Mouse (Mus musculus): ENCODE measurements at regions not wholly inside any gene's neighbourhood (a gene's known extent, or its start where the extent isn't known, plus 50 kb on each side); places are given as distances from the start of the nearest gene placed in this dataset.

- TF ChIP-seq POLR2A (IDR thresholded peaks at IDR 0.05; ENCODE audit: extremely low read depth, insufficient read depth, low read length) (no peak), CTCF (IDR thresholded peaks at IDR 0.05; ENCODE audit: low read depth, low read length) (no peak)
- Histone ChIP-seq H3K79me2 (ENCODE audit: control insufficient read depth, insufficient read depth, low read length) (no peaks in the 10 kb centered on the region), H3K27ac (replicated peaks; ENCODE audit: insufficient read depth, low read depth, low read length) (no peak overlapping the region), H3K36me3 (ENCODE audit: control insufficient read depth, insufficient read depth, low read length) (no peaks in the 10 kb centered on the region), H3K9ac (ENCODE audit: low read depth, low read length) (no peak overlapping the region), H3K4me3 (ENCODE audit: insufficient read depth, low read depth, low read length) (no peak overlapping the region), H3K27me3 (ENCODE audit: control insufficient read depth, insufficient read depth, low read length) (no peaks in the 10 kb centered on the region), H3K4me1 (ENCODE audit: control insufficient read depth, insufficient read depth, low read length) (no peaks in the 10 kb centered on the region)
- WGBS, result 85% methylated on average over 8 of the region's 8 CpGs
- DNase-seq (ENCODE audit: extremely low read depth, low read depth, low spot score), result no peak
These were observed 217.9 kb upstream of the Veph1 start for GRCm38 (mm10) chr3:66514587-66514986.

- no peak overlapping the region for H3K9ac ChIP-seq (ENCODE audit: low read depth, low read length)
- no peak for DNase-seq (ENCODE audit: extremely low read depth, low read depth, low spot score)
- no peaks in the 10 kb centered on the region for H3K27me3 ChIP-seq (ENCODE audit: control insufficient read depth, insufficient read depth, low read length)
- no peaks in the 10 kb centered on the region for H3K4me1 ChIP-seq (ENCODE audit: control insufficient read depth, insufficient read depth, low read length)
- no peak overlapping the region for H3K4me3 ChIP-seq (ENCODE audit: insufficient read depth, low read depth, low read length)
- TF ChIP-seq CTCF (IDR thresholded peaks at IDR 0.05; ENCODE audit: low read depth, low read length) (no peak), POLR2A (IDR thresholded peaks at IDR 0.05; ENCODE audit: extremely low read depth, insufficient read depth, low read length) (no peak)
- no peaks in the 10 kb centered on the region for H3K36me3 ChIP-seq (ENCODE audit: control insufficient read depth, insufficient read depth, low read length)
- H3K27ac ChIP-seq (replicated peaks; ENCODE audit: insufficient read depth, low read depth, low read length), result no peak overlapping the region
- WGBS, result 86% methylated on average over 1 of the region's 1 CpGs
- no peaks in the 10 kb centered on the region for H3K79me2 ChIP-seq (ENCODE audit: control insufficient read depth, insufficient read depth, low read length)
These were observed 215.8 kb upstream of the Veph1 start for GRCm38 (mm10) chr3:66512408-66512807.

GRCm38 (mm10) chr3:66510455-66510854 lies 213.8 kb upstream of the Veph1 start:
- DNase-seq (ENCODE audit: extremely low read depth, low read depth, low spot score), result no peak
- WGBS, result 83% methylated on average over 4 of the region's 4 CpGs
- Histone ChIP-seq H3K79me2 (ENCODE audit: control insufficient read depth, insufficient read depth, low read length) (no peaks in the 10 kb centered on the region), H3K27me3 (ENCODE audit: control insufficient read depth, insufficient read depth, low read length) (no peaks in the 10 kb centered on the region), H3K27ac (replicated peaks; ENCODE audit: insufficient read depth, low read depth, low read length) (no peak overlapping the region), H3K4me1 (ENCODE audit: control insufficient read depth, insufficient read depth, low read length) (no peaks in the 10 kb centered on the region), H3K9ac (ENCODE audit: low read depth, low read length) (no peak overlapping the region), H3K4me3 (ENCODE audit: insufficient read depth, low read depth, low read length) (no peak overlapping the region), H3K36me3 (ENCODE audit: control insufficient read depth, insufficient read depth, low read length) (no peaks in the 10 kb centered on the region)
- no peak for TF ChIP-seq POLR2A (IDR thresholded peaks at IDR 0.05; ENCODE audit: extremely low read depth, insufficient read depth, low read length)
- TF ChIP-seq CTCF (IDR thresholded peaks at IDR 0.05; ENCODE audit: low read depth, low read length), result no peak

GRCm38 (mm10) chr3:66506125-66506524 lies 209.5 kb upstream of the Veph1 start:
- TF ChIP-seq POLR2A (IDR thresholded peaks at IDR 0.05; ENCODE audit: extremely low read depth, insufficient read depth, low read length) (no peak), CTCF (IDR thresholded peaks at IDR 0.05; ENCODE audit: low read depth, low read length) (no peak)
- H3K4me1 ChIP-seq (ENCODE audit: control insufficient read depth, insufficient read depth, low read length), result no peaks in the 10 kb centered on the region
- no peak overlapping the region for H3K9ac ChIP-seq (ENCODE audit: low read depth, low read length)
- no peaks in the 10 kb centered on the region for H3K79me2 ChIP-seq (ENCODE audit: control insufficient read depth, insufficient read depth, low read length)
- H3K36me3 ChIP-seq (ENCODE audit: control insufficient read depth, insufficient read depth, low read length), result no peaks in the 10 kb centered on the region
- no peaks in the 10 kb centered on the region for H3K27me3 ChIP-seq (ENCODE audit: control insufficient read depth, insufficient read depth, low read length)
- H3K27ac ChIP-seq (replicated peaks; ENCODE audit: insufficient read depth, low read depth, low read length), result no peak overlapping the region
- no peak overlapping the region for H3K4me3 ChIP-seq (ENCODE audit: insufficient read depth, low read depth, low read length)
- DNase-seq (ENCODE audit: extremely low read depth, low read depth, low spot score), result no peak

GRCm38 (mm10) chr3:66505476-66506076 lies 208.9 kb upstream of the Veph1 start:
- Histone ChIP-seq H3K27me3 (ENCODE audit: control insufficient read depth, insufficient read depth, low read length) (no peaks in the 10 kb centered on the region), H3K36me3 (ENCODE audit: control insufficient read depth, insufficient read depth, low read length) (no peaks in the 10 kb centered on the region), H3K9ac (ENCODE audit: low read depth, low read length) (no peak overlapping the region), H3K79me2 (ENCODE audit: control insufficient read depth, insufficient read depth, low read length) (no peaks in the 10 kb centered on the region), H3K27ac (replicated peaks; ENCODE audit: insufficient read depth, low read depth, low read length) (no peak overlapping the region), H3K4me3 (ENCODE audit: insufficient read depth, low read depth, low read length) (no peak overlapping the region), H3K4me1 (ENCODE audit: control insufficient read depth, insufficient read depth, low read length) (no peaks in the 10 kb centered on the region)
- 74% methylated on average over 6 of the region's 6 CpGs for WGBS
- DNase-seq (ENCODE audit: extremely low read depth, low read depth, low spot score), result no peak
- TF ChIP-seq CTCF (IDR thresholded peaks at IDR 0.05; ENCODE audit: low read depth, low read length), result no peak
- no peak for TF ChIP-seq POLR2A (IDR thresholded peaks at IDR 0.05; ENCODE audit: extremely low read depth, insufficient read depth, low read length)

- no peaks in the 10 kb centered on the region for H3K4me1 ChIP-seq (ENCODE audit: control insufficient read depth, insufficient read depth, low read length)
- H3K79me2 ChIP-seq (ENCODE audit: control insufficient read depth, insufficient read depth, low read length), result no peaks in the 10 kb centered on the region
- H3K27me3 ChIP-seq (ENCODE audit: control insufficient read depth, insufficient read depth, low read length), result no peaks in the 10 kb centered on the region
- TF ChIP-seq POLR2A (IDR thresholded peaks at IDR 0.05; ENCODE audit: extremely low read depth, insufficient read depth, low read length) (no peak), CTCF (IDR thresholded peaks at IDR 0.05; ENCODE audit: low read depth, low read length) (no peak)
- no peak overlapping the region for H3K4me3 ChIP-seq (ENCODE audit: insufficient read depth, low read depth, low read length)
- H3K27ac ChIP-seq (replicated peaks; ENCODE audit: insufficient read depth, low read depth, low read length), result no peak overlapping the region
- whole genome bisulfite sequencing, result 87% methylated on average over 6 of the region's 6 CpGs
- DNase-seq (ENCODE audit: extremely low read depth, low read depth, low spot score), result no peak
- H3K9ac ChIP-seq (ENCODE audit: low read depth, low read length), result no peak overlapping the region
- no peaks in the 10 kb centered on the region for H3K36me3 ChIP-seq (ENCODE audit: control insufficient read depth, insufficient read depth, low read length)
These were observed 208.1 kb upstream of the Veph1 start for GRCm38 (mm10) chr3:66504717-66505116.
